Mouse (Mus musculus) v-Abl transformed pro-B cells (cell line): ENCODE results near the gene Mcl1.

Experiments
- in situ Hi-C, 2 experiments: fragments of 400-800 bp; cut with MboI; formaldehyde crosslinking; loops; one replicate each; pipeline ENCODE4 v1.15.1; 2025; ENCODE audit not compliant: unreplicated experiment in 2 of 2

Gene Mcl1

GRCm38 (mm10) chr3:95694808-95695703, 36.5 kb downstream of the Mcl1 start:
- in situ Hi-C loops, result loop anchor here in 1 of 2 experiments (5.0 kb wide), 1 partner anchor 37 kb away; no protein-coding TSS in a partner anchor

GRCm38 (mm10) chr3:95695796-95696195, 37.2 kb downstream of the Mcl1 start:
- in situ Hi-C loops, result loop anchor here in 1 of 2 experiments (5.0 kb wide), 1 partner anchor 37 kb away; no protein-coding TSS in a partner anchor

DNA sequence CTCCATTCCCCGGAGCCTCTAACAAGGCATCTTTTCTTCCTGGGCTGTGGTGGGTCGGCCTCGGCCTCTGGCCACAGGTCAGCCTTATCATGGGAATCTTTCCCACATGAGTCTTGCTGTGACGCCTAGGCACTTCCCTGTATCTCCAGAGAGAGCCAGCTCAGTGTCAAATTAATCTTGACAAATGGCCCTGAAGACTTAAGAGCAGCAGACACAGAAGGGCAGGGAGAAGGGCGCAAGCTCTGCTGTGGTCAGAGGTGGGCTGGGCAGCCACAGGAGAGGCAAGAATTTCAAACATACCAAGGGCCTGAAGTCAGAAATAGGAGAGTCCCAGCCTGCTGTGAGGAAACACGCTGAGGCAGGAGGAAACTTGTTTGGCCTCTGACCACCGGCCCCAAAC, 37.8 kb downstream of the Mcl1 start:
- in situ Hi-C loops, result loop anchor here in 1 of 2 experiments (5.0 kb wide), 1 partner anchor 36 kb away; no protein-coding TSS in a partner anchor

- in situ Hi-C loops, result loop anchor here in 1 of 2 experiments (5.0 kb wide), 1 partner anchor 34 kb away; no protein-coding TSS in a partner anchor
These were observed 39.7 kb downstream of the Mcl1 start for GRCm38 (mm10) chr3:95698286-95698685.

DNA sequence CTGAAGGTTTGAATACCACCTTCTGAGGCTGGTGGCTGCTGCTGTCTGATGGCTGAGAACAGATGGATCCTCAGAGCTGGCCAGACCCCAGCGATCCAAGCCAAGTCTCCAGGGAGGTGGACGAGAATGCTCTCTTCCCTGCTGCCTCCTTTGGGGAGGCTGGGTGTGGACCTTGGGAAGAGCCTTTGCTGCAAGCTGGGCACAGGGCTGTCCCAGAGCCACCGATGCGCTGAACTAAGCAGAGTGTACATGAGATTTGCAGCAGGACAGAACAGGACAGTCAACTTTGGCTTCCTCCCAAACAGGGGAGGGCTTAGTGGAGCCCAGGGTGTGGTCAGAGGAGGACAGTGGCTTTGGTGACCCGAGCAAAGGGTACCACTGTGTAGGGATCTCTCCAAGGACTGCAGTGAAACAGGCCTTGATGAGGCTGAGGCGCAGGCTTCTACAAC, 41.7 kb downstream of the Mcl1 start:
- in situ Hi-C loops, result no loop called here

DNA sequence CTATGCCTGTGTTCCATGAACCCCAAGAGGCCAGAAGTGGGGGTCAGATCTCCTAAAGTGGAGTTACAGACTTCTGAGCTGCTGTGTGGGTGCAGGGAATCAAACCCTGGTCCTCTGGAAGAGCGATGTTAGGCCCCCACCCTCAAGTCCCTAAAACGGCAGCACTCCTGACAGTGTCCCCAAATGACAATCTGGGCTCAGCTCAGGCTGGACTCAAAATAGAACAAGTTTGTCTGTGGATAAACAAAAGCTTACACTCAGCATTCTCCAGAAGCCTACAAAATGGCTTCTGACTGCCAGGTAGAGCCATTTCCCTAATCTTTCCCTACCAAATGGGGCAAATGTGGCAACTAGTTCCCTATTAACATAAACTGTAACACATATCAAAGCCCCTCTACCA, 42.5 kb downstream of the Mcl1 start:
- in situ Hi-C loops, result no loop called here

DNA sequence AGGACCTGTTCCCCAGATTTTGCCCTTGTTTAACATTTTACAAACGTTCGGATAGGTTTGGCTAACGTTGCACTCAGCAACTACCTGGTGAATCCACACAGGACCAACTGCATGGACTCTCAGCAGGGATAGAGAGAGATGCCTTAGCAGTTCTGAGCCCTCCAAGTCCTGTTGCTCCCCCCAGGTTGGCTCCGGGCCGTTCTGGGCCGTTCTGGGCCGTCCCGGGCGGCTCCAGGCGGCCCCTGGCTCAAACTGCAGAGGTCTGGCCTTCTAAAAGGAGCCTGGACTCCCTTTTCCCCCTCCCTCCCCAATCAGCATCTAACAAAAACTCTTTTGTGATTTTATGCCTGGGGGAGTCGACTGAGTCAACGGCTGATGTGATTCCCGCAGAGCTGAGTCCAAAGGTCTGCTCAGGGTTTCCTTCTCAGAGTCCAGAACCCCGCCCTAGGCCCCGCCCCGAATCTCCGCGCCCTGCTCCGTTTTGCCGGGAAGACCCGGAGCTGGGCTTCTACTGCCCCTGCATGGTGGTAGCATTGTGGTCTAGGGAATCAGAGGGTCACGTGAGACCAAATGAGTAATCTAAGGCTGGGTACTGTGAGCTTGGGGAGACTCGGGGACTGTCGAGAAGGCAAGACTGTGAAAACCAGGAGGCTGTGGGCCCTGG, 43.4 kb downstream of the Mcl1 start:
- in situ Hi-C loops, result no loop called here

DNA sequence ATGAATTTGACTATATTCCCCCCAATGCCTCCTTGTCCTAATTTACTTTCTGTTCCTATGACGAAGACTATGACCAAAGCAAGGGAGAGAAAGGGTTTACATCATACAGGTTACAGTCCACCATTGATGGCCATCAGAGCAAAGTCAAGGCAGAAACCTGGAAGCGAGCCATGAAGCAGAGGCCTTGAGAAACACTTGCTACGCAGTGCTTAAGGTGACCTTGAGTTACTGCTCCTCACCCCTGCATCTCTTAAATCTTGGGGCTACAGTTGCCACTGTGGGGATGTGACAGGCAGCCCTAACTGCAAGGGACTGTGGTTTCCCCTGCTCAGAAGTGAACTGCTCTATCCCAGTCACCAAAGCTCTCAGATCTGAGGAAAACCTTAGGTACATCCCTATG, 44.7 kb downstream of the Mcl1 start:
- in situ Hi-C loops, result no loop called here

DNA sequence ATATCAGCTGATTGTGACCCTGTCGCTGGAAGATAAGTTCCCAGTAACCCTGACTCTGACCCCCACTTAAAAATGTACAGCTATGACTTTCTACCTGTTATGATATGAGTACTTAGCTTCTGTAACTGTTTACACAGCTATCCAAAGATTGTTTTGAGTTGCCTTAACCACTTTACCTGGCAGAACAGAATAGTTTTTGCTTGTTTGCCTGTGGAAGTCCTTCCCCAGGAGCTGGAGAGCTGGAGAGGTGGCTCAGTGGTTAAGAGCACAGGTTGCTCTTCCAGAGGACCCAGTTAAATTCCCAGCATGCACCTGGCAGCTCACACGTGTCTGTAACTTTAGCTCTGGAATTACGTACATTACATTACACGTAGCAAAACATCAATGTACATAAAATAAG, 46.0 kb downstream of the Mcl1 start:
- in situ Hi-C loops, result no loop called here

- in situ Hi-C loops, result no loop called here
These were observed 47.7 kb downstream of the Mcl1 start for GRCm38 (mm10) chr3:95706273-95706672.

DNA sequence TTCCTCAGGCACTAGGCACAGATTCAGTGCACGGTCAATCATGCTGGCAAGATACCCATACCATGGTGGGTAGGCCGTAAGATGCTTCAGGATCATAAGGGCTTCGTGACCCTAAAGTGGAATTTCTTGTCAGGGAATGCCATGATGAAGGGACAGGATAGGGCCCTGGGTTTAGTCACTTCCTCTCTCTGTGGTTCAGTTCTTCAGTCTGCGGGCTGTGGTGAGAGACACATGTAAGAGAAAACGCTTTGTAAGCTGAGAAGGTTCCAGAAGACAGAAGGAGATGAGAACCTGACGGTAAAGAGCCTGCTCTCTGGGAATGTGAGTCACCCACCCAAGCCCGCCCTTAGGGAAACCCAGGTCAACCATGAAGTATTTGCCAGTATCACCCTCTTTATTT, 48.9 kb downstream of the Mcl1 start:
- in situ Hi-C loops, result no loop called here

DNA sequence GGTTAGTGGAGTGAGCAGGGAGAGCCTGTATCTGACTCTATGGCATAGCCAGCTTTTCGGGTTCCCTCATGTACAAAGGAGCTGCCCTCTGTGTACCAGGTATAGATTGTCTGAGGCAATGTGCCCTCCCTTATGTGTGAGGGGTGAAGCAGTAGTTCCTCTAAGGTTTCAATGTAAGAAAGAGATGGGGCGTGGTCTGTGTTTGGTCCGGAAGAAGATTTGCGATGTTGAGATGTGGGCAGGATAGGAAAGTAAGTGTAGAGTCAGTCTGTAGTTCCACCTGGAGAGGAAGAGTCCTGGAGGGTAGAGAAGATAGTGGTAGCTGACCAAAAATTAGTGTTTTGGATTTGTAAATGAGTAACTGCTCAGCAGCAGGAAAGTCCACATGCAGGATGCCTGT, 50.5 kb downstream of the Mcl1 start:
- in situ Hi-C loops, result no loop called here

GRCm38 (mm10) chr3:95709967-95710366, 51.4 kb downstream of the Mcl1 start:
- in situ Hi-C loops, result no loop called here
